Mouse (Mus musculus): Measurements from ENCODE around the gene Mcub. TPM values are rescaled to one million over a fixed set of nuclear protein-coding genes. Genes with fewer than 3 reads are reported as not detected.

Mcub gene
- polyA plus RNA-seq, 1 experiment = 3.0 TPM

- DNase-seq (ENCODE audit: low read depth) = no peak
- TF ChIP-seq POLR2A (IDR thresholded peaks at IDR 0.05; ENCODE audit: borderline replicate concordance, extremely low read depth, insufficient read depth, insufficient read length, poor library complexity, severe bottlenecking) = no peak
- TF ChIP-seq CTCF (IDR thresholded peaks at IDR 0.05; ENCODE audit: borderline replicate concordance, extremely low read depth, insufficient read depth, insufficient read length) = no peak
These were observed 23.6 kb downstream of the Mcub start for GRCm38 (mm10) chr3:129946217-129946914.

DNA sequence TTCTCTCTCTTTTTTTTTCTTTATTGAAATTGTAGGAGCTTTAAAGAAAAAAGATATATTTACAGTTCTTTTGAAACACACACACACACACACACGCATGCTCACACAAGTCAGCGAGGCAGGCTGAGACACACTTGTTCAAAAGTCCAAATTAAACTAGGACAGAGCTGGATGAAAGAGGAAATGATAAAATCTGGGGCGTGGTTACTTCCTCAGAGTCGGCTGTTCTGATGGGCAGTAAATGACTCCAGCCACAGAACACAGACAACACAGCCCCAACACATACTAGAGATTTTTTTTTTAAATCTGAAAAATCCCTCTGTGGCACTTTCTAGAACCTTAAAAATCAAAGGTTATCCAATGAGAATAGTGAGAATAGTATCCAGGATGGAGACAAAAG, 26.2 kb downstream of the Mcub start:
- TF ChIP-seq POLR2A (IDR thresholded peaks at IDR 0.05; ENCODE audit: borderline replicate concordance, extremely low read depth, insufficient read depth, insufficient read length, poor library complexity, severe bottlenecking) = no peak
- TF ChIP-seq CTCF (IDR thresholded peaks at IDR 0.05; ENCODE audit: borderline replicate concordance, extremely low read depth, insufficient read depth, insufficient read length) = no peak
- DNase-seq (ENCODE audit: low read depth) = no peak

GRCm38 (mm10) chr3:129941291-129941690, 28.7 kb downstream of the Mcub start:
- no peak for TF ChIP-seq CTCF (IDR thresholded peaks at IDR 0.05; ENCODE audit: borderline replicate concordance, extremely low read depth, insufficient read depth, insufficient read length)
- no peak for DNase-seq (ENCODE audit: low read depth)

DNA sequence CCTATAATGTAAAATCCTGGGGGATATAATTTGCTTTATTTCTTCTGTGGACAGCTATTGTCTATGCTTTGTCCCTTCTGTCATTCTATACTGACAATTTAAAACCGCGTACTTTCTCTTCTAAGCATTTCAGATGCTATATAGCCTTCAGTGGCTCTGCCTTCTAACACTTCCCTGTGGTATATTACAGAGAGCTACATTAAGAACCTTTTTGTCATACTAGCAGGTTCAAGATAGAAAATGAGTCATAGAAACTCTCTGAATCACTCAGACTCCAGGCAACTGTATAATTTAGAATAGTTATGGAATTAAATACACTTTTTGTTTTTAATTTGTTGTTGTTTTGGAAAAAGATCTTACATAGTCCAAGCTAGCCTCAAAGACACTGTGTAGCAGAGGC, 29.2 kb downstream of the Mcub start:
- no peak for TF ChIP-seq POLR2A (IDR thresholded peaks at IDR 0.05; ENCODE audit: borderline replicate concordance, extremely low read depth, insufficient read depth, insufficient read length, poor library complexity, severe bottlenecking)
- no peak for TF ChIP-seq CTCF (IDR thresholded peaks at IDR 0.05; ENCODE audit: borderline replicate concordance, extremely low read depth, insufficient read depth, insufficient read length)
- DNase-seq (ENCODE audit: low read depth) = no peak

DNA sequence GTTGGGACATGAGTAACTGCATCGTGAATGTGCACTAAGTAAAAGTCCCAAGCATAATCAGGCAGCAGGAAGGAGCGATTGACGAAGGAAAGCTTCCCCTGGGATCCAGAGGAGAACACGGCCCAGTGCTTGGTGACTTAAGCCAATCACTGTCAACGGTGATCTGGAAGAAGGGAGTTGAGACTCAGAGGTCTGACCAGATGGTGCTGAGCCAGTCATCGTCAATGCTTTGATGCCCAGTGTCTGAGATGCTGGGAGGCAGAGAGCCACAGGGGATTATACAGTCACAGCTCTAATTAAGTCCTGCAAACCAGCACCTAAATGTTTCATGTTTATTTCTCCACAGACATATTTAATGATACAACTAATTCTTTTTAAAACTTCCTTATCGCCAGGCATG, 30.9 kb downstream of the Mcub start:
- TF ChIP-seq POLR2A (IDR thresholded peaks at IDR 0.05; ENCODE audit: borderline replicate concordance, extremely low read depth, insufficient read depth, insufficient read length, poor library complexity, severe bottlenecking) (no peak), CTCF (IDR thresholded peaks at IDR 0.05; ENCODE audit: borderline replicate concordance, extremely low read depth, insufficient read depth, insufficient read length) (no peak)
- peak; percentile 31 for DNase-seq (ENCODE audit: low read depth)

- no peak for DNase-seq (ENCODE audit: low read depth)
- TF ChIP-seq POLR2A (IDR thresholded peaks at IDR 0.05; ENCODE audit: borderline replicate concordance, extremely low read depth, insufficient read depth, insufficient read length, poor library complexity, severe bottlenecking) (no peak), CTCF (IDR thresholded peaks at IDR 0.05; ENCODE audit: borderline replicate concordance, extremely low read depth, insufficient read depth, insufficient read length) (no peak)
These were observed 32.2 kb downstream of the Mcub start for GRCm38 (mm10) chr3:129937848-129938247.

GRCm38 (mm10) chr3:129936561-129936960, 33.4 kb downstream of the Mcub start:
- no peak for TF ChIP-seq POLR2A (IDR thresholded peaks at IDR 0.05; ENCODE audit: borderline replicate concordance, extremely low read depth, insufficient read depth, insufficient read length, poor library complexity, severe bottlenecking)
- no peak for TF ChIP-seq CTCF (IDR thresholded peaks at IDR 0.05; ENCODE audit: borderline replicate concordance, extremely low read depth, insufficient read depth, insufficient read length)
- peak; percentile 34 for DNase-seq (ENCODE audit: low read depth)

DNA sequence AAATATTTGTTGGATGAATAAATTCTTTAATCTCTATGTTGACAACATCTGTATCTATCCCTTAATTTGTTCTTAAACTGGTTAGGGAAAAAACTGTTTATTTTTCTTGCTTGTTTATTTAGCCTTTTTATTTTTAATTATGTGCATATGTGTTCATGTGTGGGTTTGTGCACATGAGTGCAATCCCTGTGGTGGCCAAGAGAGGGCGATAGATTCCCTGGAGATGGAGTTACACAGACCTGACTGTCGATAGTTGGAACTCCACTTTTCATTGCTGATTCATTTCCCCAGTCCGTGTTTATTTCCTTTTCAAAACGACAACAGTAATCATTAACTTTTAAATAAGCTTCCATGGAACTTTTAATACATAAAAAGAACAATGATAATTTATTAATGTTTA, 37.6 kb downstream of the Mcub start:
- TF ChIP-seq POLR2A (IDR thresholded peaks at IDR 0.05; ENCODE audit: borderline replicate concordance, extremely low read depth, insufficient read depth, insufficient read length, poor library complexity, severe bottlenecking) (no peak), CTCF (IDR thresholded peaks at IDR 0.05; ENCODE audit: borderline replicate concordance, extremely low read depth, insufficient read depth, insufficient read length) (peak; percentile 51; the same call in 1 of the 2 replicates)
- DNase-seq (ENCODE audit: low read depth) = no peak

GRCm38 (mm10) chr3:129930213-129930778, 39.7 kb downstream of the Mcub start:
- DNase-seq (ENCODE audit: low read depth) = no peak
- no peak for TF ChIP-seq CTCF (IDR thresholded peaks at IDR 0.05; ENCODE audit: borderline replicate concordance, extremely low read depth, insufficient read depth, insufficient read length)
- no peak for TF ChIP-seq POLR2A (IDR thresholded peaks at IDR 0.05; ENCODE audit: borderline replicate concordance, extremely low read depth, insufficient read depth, insufficient read length, poor library complexity, severe bottlenecking)

DNA sequence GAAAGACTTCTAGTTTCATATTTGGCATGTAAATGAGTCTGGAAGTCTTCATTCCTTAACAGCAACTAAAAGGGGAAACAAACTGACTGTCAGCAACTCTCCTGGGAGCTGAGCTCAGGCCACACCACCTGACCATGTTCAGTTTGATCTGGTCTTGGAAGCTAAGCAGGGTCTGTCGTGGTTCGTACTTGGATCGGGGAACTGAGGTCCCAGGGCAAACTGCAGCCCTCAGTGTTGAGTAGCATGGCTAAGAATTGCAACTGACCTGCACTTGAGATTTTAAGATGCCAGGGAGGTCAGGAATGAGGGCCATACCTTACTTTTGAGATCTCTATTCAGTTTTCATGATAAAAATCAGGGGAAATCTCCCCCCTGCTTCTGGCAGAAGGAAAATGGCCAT, 44.1 kb downstream of the Mcub start:
- TF ChIP-seq CTCF (IDR thresholded peaks at IDR 0.05; ENCODE audit: borderline replicate concordance, extremely low read depth, insufficient read depth, insufficient read length) = no peak
- no peak for TF ChIP-seq POLR2A (IDR thresholded peaks at IDR 0.05; ENCODE audit: borderline replicate concordance, extremely low read depth, insufficient read depth, insufficient read length, poor library complexity, severe bottlenecking)
- no peak for DNase-seq (ENCODE audit: low read depth)

GRCm38 (mm10) chr3:129923581-129923980, 46.4 kb downstream of the Mcub start:
- TF ChIP-seq CTCF (IDR thresholded peaks at IDR 0.05; ENCODE audit: borderline replicate concordance, extremely low read depth, insufficient read depth, insufficient read length) (no peak), POLR2A (IDR thresholded peaks at IDR 0.05; ENCODE audit: borderline replicate concordance, extremely low read depth, insufficient read depth, insufficient read length, poor library complexity, severe bottlenecking) (no peak)
- DNase-seq (ENCODE audit: low read depth) = no peak

DNA sequence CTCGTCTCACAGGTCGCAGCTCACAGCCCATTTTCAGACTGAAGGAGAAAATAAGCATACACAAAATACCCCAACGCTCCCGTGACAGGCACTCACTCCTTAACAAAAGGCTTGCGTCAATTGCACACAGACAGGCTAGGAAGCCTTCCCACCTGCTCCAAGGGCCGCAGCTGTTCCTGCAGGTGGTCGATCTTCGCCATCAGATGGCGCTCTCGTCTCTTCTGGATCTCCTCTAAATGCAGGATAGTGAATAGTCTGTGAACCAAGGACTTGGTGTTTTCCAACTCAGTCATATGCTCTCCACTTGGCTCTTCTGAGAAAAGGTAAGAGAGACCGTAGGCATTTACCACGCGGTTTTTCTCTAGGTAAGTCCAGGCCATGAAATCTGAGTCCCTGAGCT, 51.6 kb downstream of the Mcub start:
- peak; percentile 91 for DNase-seq (ENCODE audit: low read depth)
- no peak for TF ChIP-seq POLR2A (IDR thresholded peaks at IDR 0.05; ENCODE audit: borderline replicate concordance, extremely low read depth, insufficient read depth, insufficient read length, poor library complexity, severe bottlenecking)
- TF ChIP-seq CTCF (IDR thresholded peaks at IDR 0.05; ENCODE audit: borderline replicate concordance, extremely low read depth, insufficient read depth, insufficient read length) = peak; percentile 84
